Mouse (Mus musculus): ENCODE results near the gene Rcc1.
A peak's percentile ranks its signal among the peaks of the same experiment; 100 is the strongest.
"Not testable (repeated sequence)": the region's sequence is repeated elsewhere in the genome, so short reads cannot be mapped to it uniquely, and the experiment has no call there.

Rcc1 gene

GRCm38 (mm10) chr4:132312627-132313026 is 40.8 kb downstream of the Rcc1 start:
- DNase-seq (ENCODE audit: extremely low spot score) = no peak

- peak; percentile 51 for DNase-seq (ENCODE audit: extremely low spot score)
Observed at GRCm38 (mm10) chr4:132311801-132312200, 41.6 kb downstream of the Rcc1 start.

DNA sequence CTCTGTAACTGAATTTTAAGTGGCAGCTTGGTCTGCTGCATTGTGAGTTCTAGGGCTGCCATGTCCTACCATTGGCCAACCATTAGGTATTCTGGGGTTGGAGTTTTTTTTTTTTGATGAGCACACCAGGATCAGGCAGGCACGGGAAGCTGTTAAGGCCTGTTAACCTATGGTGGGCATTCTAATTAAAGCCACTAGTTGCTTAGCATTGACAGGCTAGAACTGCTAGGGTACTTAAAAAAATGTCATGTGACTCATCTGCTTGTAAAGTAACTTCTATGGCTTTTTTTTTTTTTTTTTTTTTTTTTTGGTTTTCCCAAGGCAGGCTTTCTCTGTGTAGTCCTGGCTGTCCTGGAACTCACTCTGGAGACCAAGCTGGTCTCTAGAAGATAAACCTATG is 42.2 kb downstream of the Rcc1 start:
- DNase-seq (ENCODE audit: extremely low spot score) = no peak

DNA sequence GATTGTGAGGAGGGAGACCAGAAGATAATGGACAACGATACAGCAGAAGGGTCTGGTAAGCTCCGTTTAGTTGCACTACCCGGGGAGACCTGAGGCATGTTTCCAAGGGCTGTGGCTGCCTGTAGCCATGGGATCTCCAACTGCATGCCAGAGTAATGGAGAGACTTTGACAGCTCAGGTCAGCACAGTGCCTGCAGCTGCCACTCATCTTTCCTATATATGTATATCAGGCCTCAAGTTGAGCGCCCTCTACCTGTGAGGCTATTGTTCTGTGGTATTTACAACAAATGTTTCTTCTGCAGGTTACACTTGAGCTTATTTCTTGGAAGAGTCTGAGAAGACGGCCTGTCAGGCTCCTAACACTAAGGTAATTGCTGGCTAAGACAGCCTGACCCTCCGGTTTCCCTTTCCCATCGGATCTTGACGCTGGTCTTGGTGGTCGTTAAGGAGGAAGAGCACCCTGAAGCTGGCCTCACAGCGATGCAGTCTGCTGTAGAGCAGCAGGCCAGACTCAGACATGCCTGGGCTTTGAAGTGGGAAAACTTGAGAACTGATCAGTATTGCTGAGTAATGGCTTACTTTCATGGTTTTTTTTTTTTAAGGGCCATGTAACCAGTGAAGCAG is 43.4 kb downstream of the Rcc1 start:
- DNase-seq (ENCODE audit: extremely low spot score) = peak; percentile 47

- DNase-seq (ENCODE audit: extremely low spot score) = no peak
Observed at GRCm38 (mm10) chr4:132309140-132309848, 44.1 kb downstream of the Rcc1 start.

DNA sequence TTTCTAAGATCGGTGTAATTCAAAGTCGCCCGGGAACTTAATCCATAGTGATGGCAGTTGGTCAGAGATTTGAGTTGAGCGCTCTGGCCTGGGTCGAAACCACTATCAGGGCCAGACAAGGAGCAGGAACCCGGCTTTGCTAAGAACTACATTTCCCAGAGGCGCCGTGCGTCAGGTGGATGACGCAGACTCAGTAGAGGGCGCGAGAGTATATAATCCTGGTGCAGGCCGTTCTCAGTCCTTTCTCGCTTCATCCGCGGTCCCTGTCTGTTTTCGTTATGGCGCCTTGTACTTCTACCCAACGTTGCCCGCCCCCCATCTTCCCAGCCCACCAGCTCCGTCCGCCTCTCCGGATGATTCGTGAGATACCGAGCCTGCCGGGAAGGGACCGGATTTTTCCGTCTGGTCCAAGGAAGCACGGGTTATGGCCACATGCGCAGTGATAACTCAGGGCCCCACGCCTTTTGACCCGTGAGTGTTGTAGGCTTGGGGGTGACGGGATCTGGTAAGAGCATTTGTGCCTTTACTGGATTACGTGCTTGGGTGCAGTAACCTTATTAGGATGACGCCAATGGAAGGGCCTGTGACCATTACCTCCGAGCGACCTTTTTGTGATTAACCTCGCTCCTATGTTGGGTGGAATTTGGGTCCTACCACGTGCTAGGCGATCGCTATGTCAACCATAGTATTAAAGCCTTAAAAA is 44.8 kb downstream of the Rcc1 start:
- DNase-seq (ENCODE audit: extremely low spot score) = peak; percentile 91

DNA sequence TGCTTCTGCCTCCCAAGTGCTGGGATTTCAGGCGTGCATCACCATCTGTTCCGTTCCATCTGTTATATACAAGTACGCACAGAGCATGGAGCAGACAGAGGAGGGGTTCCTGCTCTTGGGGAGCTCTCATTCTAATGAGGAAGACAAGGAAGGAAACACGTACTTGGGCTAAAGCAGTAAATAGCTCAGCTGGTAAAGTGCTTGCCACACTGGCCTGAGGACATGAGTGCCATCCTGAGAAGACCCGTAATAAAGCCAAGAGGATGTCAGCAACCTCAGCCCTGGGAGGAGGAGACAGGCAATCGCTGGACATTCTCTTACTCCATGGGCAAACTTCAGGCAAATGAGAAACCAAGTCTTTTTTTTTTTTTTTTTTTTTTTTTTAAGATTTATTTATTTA is 47.4 kb downstream of the Rcc1 start:
- DNase-seq (ENCODE audit: extremely low spot score) = no peak

DNA sequence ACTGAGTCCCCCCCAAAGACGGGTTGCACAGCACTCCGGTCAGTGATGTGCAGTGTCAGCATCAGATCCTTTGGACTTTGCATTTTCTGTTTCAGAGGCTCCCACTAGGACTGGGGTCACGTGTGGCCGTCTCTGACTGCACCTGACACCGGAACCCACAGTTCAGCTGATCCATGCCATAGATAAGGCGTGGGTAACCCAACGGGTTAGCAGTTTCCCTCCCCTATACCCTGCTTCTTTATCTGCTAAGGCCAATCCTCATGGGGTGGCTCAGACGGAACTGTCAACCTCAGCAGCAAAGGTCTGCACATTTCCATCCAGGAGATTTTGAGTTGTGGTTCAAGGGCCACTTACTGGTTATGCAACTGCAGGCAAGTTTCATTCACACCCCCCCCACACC is 48.1 kb downstream of the Rcc1 start:
- no peak for DNase-seq (ENCODE audit: extremely low spot score)

DNA sequence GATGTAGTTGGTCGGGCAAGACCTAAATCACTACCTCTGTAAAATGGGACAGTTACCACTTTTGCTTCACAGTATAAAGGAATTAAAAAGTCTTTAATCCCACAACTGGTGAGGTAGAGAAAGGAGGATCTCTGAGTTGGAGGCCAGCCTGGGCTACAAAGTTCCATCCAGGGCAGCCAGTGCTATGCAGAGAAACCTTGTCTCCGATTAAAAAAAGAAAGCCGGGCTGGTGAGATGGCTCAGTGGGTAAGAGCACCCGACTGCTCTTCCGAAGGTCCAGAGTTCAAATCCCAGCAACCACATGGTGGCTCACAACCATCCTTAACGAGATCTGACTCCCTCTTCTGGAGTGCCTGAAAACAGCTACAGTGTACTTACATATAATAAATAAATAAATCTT is 49.9 kb downstream of the Rcc1 start:
- DNase-seq (ENCODE audit: extremely low spot score) = not testable (repeated sequence)

GRCm38 (mm10) chr4:132302939-132303479 is 50.4 kb downstream of the Rcc1 start, which contains the start of gene Rab42:
Rab42 (minus strand) TSS chr4:132303385.
- DNase-seq (ENCODE audit: extremely low spot score) = peak; percentile 81

- DNase-seq (ENCODE audit: extremely low spot score) = peak; percentile 11
Observed at GRCm38 (mm10) chr4:132301965-132302938, 51.2 kb downstream of the Rcc1 start.

- no peak for DNase-seq (ENCODE audit: extremely low spot score)
Observed at GRCm38 (mm10) chr4:132301486-132301885, 51.9 kb downstream of the Rcc1 start.

DNA sequence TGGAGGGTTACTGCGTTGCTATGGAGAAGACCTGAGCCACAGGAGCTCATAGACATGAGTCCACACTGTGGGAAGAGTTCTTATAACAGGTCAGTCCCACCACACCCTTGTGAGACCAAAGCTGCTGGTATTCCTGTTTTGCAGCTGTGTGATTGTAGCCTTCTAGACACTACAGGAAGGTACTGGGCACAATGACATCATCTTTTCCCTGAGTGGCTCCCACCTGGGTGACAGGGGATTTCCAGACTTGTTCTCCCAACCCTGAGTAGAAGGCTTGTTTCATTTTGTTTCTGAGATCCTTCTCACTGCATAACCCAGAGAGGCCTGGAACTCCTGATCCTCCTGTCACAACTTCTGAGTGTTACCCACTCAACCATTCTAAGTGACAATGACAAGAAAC is 53.6 kb downstream of the Rcc1 start:
- no peak for DNase-seq (ENCODE audit: extremely low spot score)

DNA sequence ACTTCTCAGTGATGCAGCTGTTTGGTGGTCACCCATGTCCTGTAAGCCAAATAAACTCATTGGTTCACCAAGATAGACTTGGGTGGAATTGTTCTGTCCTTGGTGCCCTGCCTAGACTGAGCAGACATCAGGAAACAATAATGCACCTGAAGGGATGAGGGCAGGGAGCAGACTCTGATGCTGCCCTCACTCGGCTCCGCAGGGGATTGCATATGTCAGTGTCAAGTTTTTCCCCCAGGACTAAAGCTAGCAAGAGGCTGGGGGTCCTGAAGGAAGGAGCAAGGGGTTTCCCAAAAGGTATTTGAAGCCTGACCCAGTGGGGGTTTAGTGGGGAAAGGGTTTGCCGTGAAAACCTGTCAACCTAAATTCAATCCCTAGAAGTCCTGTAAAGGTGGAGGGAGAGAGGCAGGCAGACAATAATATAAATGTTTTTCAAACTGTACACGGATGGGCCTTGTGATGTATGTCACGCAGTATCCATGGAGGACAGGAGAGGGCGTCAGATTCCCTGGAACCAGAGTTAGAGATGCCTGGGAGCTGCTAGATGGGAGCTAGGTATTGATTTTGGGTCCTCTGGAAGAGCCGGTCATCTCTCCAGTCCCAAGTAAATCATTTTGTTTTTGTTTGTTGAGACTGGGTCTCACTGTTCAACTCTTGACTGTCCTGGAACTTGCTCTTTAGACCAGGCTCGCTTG is 57.6 kb downstream of the Rcc1 start:
- no peak for DNase-seq (ENCODE audit: extremely low spot score)

- no peak for DNase-seq (ENCODE audit: extremely low spot score)
Observed at GRCm38 (mm10) chr4:132293682-132294240, 59.6 kb downstream of the Rcc1 start.

- DNase-seq (ENCODE audit: extremely low spot score) = no peak
Observed at GRCm38 (mm10) chr4:132292988-132293387, 60.4 kb downstream of the Rcc1 start.

DNA sequence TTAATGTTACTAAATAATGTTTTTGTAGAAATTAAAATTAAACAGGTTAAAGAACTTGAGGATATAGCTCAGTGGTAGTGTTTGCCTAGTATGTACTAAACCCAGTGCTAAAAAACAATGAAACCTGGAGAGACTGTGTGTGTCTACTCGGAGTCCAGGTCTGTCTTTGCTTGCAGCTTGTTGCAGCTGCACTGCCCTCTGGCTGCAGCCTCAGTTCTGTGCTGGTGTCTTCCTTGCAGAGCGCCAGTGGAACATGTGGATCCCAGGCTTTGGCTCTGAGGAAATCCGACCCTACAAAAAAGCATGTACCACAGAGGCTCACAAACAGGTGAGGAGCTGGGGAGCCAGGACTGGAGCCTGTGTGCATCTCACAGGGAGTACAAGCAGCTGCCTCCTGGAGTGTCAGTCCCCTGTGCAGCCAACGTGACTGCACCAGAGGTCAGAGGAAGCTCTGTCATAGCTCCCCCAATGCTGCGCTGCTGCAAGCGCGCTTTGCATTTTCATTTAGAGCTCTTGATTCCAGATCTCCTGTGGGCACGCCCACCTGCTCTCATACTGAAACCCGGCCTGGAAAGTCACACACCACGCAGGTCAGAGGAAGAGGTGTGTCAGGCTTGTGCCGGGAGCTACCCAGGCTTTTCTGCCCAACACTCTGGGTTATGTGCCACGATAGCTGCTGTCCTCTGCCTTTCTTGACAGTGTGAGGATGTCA is 61.6 kb downstream of the Rcc1 start:
- DNase-seq (ENCODE audit: extremely low spot score) = no peak

DNA sequence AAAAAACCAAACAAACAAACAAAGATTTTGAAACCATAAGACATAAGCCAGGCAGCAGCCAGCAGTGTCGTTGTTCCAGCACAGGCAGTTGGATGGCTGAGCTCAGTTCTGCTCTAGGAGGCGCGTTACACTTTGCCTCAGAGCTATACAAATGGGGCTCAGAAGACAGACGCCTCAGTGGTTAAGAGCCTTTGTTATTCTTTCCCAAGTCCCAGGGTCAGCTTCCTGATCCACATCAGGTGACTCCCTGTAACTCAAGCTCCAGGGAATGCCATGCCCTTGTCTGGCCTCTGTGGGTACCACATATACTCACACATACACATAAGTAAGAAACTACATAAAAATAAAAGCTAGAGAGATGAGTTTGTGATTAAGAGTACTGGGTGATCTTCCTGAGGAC is 62.3 kb downstream of the Rcc1 start:
- no peak for DNase-seq (ENCODE audit: extremely low spot score)

DNA sequence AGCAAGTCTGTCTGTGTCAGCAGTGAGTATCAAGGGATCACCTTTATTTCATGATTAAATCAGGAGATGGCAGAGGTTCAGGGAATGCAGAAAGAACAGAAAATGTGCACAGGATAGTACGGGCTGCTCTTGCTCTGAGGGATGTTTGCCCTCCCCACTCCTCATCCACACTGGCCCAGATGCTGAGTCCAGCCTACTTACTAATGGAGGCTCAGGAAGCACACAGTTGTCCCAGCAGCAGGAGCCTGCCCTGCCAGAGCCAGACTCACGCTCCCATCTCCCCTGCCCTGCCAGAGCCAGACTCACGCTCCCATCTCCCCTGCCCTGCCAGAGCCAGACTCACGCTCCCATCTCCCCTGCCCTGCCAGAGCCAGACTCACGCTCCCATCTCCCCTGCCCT is 64.6 kb downstream of the Rcc1 start:
- not testable (repeated sequence) for DNase-seq (ENCODE audit: extremely low spot score)
